Mouse (Mus musculus): ENCODE results near the gene B4galt5.

- TF ChIP-seq EP300 (IDR thresholded peaks at IDR 0.05; ENCODE audit: low read depth): no peak
- TF ChIP-seq CTCF (IDR thresholded peaks at IDR 0.05; ENCODE audit: low read depth): no peak
These were observed 11.8 kb downstream of the B4galt5 start for GRCm38 (mm10) chr2:167337214-167337512.

All from liver, postnatal 0 days (tissue).